9 mouse cellular contexts compared by ENCODE assay signal in genomic region chr5:43360298-43360697, GRCm38 (mm10).
DNase-seq lines count a peak whose midpoint lies in the region; ATAC-seq and TF ChIP-seq lines count a peak whose summit lies in the region.
"Had no signal": no experiment of that assay in that cellular context is flagged by ENCODE, and none has a peak within 500 bp of the region (broad histone marks: within the 10 kb centered on the region; RNA-seq: fewer than 3 reads in every experiment).

No protein-coding gene starts in this region.

- no peak overlapping the region for H3K27ac ChIP-seq in midbrain, embryonic 11.5 days (ENCODE audit: low read depth, low read length)
- H3K27ac ChIP-seq in midbrain, embryonic 10.5 days (replicated peaks): no peak overlapping the region
- H3K27ac ChIP-seq: hindbrain, embryonic 15.5 days had no signal

- no peak for ATAC-seq in midbrain, embryonic 11.5 days (ENCODE audit: low FRiP score)

- peak; percentile 46 for DNase-seq in gastrocnemius, adult 18-20 months (ENCODE audit: low spot score)
- DNase-seq in gastrocnemius, postnatal 36 days: no peak
- peak; percentile 76 for DNase-seq in midbrain, embryonic 11.5 days (ENCODE audit: low spot score, missing footprints)
- no peak for DNase-seq in midbrain, embryonic 10.5 days (ENCODE audit: low spot score)
- DNase-seq in brain, embryonic 14.5 days (ENCODE audit: low read depth): peak; percentile 86
- DNase-seq in kidney, postnatal 4 days: peak; percentile 43 to 47
- DNase-seq in thymus, postnatal 0 days (ENCODE audit: low spot score): peak; percentile 63
- no peak for DNase-seq in layer of hippocampus, adult 11-12 months (ENCODE audit: low spot score)

- intact Hi-C loops in gastrocnemius, postnatal 36 days (cut with DNase I): loop anchor here (10.0 kb wide), 1 partner anchor 375 kb away; no protein-coding TSS in a partner anchor

- no peaks in the 10 kb centered on the region for H3K36me3 ChIP-seq in midbrain, embryonic 11.5 days (ENCODE audit: control insufficient read depth, insufficient read depth, low read length)
- H3K36me3 ChIP-seq in midbrain, embryonic 10.5 days: no peaks in the 10 kb centered on the region
- H3K36me3 ChIP-seq: hindbrain, embryonic 15.5 days had no signal

- H3K4me3 ChIP-seq in midbrain, embryonic 11.5 days (ENCODE audit: low read depth, low read length): no peak overlapping the region
- no peak overlapping the region for H3K4me3 ChIP-seq in midbrain, embryonic 10.5 days
- H3K4me3 ChIP-seq: hindbrain, embryonic 15.5 days had no signal

- no peaks in the 10 kb centered on the region for H3K9me3 ChIP-seq in midbrain, embryonic 11.5 days (ENCODE audit: control insufficient read depth, low read length)
- no peaks in the 10 kb centered on the region for H3K9me3 ChIP-seq in midbrain, embryonic 10.5 days (replicated peaks)
- H3K9me3 ChIP-seq: hindbrain, embryonic 15.5 days had no signal

- H3K4me1 ChIP-seq in midbrain, embryonic 11.5 days (ENCODE audit: control insufficient read depth, insufficient read depth, low read length): peaks cover 1% of the 10 kb centered on the region; the same call in 1 of the 2 replicates
- H3K4me1 ChIP-seq in midbrain, embryonic 10.5 days: peaks cover 7% of the 10 kb centered on the region

- H3K27me3 ChIP-seq in midbrain, embryonic 11.5 days (ENCODE audit: control insufficient read depth, insufficient read depth, low read length): no peaks in the 10 kb centered on the region
- H3K27me3 ChIP-seq in midbrain, embryonic 10.5 days (ENCODE audit: low read depth, poor library complexity, severe bottlenecking): no peaks in the 10 kb centered on the region
- H3K27me3 ChIP-seq: hindbrain, embryonic 15.5 days had no signal

- WGBS in midbrain, embryonic 11.5 days: 50% methylated on average over 3 of the region's 3 CpGs
- WGBS in midbrain, embryonic 10.5 days: 44% methylated on average over 3 of the region's 3 CpGs

- H3K9ac ChIP-seq in midbrain, embryonic 11.5 days (ENCODE audit: low read length): no peak overlapping the region
- H3K9ac ChIP-seq: hindbrain, embryonic 15.5 days had no signal

- peak; percentile 65; the same call in 1 of the 2 replicates for TF ChIP-seq CTCF in brain, embryonic 14.5 days (IDR thresholded peaks at IDR 0.05; ENCODE audit: borderline replicate concordance, extremely low read depth, insufficient read depth, insufficient read length)

- no peak for TF ChIP-seq POLR2A in brain, embryonic 14.5 days (IDR thresholded peaks at IDR 0.05; ENCODE audit: borderline replicate concordance, extremely low read depth, insufficient read depth, insufficient read length, poor library complexity, severe bottlenecking)

- no peak overlapping the region for H3K4me2 ChIP-seq in midbrain, embryonic 11.5 days
- H3K4me2 ChIP-seq: hindbrain, embryonic 15.5 days had no signal

Comparison
In these comparisons a context has a peak if more than half of its experiments do, and no peak if none do; other contexts are left out.
1. DNase-seq: peak in gastrocnemius, adult 18-20 months (single experiment), midbrain, embryonic 11.5 days (single experiment), brain, embryonic 14.5 days (single experiment), kidney, postnatal 4 days (2 of 2) and thymus, postnatal 0 days (single experiment); none in gastrocnemius, postnatal 36 days (0 of 2), midbrain, embryonic 10.5 days (single experiment) and layer of hippocampus, adult 11-12 months (single experiment).